Mouse (Mus musculus) ES-E14 (cell line): ENCODE data around the gene 1700069L16Rik. TPM values are rescaled to one million over a fixed set of nuclear protein-coding genes. Genes with fewer than 3 reads are reported as not detected.

Source experiments
- DNase-seq: peaks from one replicate; pipeline ENCODE4 v3.0.0-alpha.2; 2013; ENCODE audit warnings: low read depth, low spot score
- H3K27ac ChIP-seq: 2 replicates; pipeline ENCODE4 v1.5.1; 2012; ENCODE audit warnings: low read depth, mild to moderate bottlenecking, low read length, moderate library complexity, mixed read lengths; ENCODE audit not compliant: poor library complexity, insufficient read depth, severe bottlenecking
- H3K36me3 ChIP-seq: 2 replicates; pipeline ENCODE4 v1.6.1; 2012; ENCODE audit warnings: mild to moderate bottlenecking, low read length, moderate library complexity, mixed read lengths; ENCODE audit not compliant: control insufficient read depth, poor library complexity, insufficient read depth, severe bottlenecking
- H3K4me1 ChIP-seq, 2 experiments: fragments of 150-350 bp in 1 of 2; sonication (generic) in 1 of 2; 2 replicates each; pipeline ENCODE4 v1.6.1; 2012; ENCODE audit warnings: low read length in 2 of 2, mild to moderate bottlenecking in 1 of 2, mixed read lengths in 1 of 2; ENCODE audit not compliant: control insufficient read depth in 2 of 2, insufficient read depth in 2 of 2, poor library complexity in 1 of 2
- H3K4me3 ChIP-seq, 2 experiments: fragments of 150-350 bp in 1 of 2; sonication (generic) in 1 of 2; 2 replicates each; pipeline ENCODE4 v1.5.1; 2012; ENCODE audit warnings: low read length in 2 of 2, low read depth in 1 of 2, mild to moderate bottlenecking in 1 of 2, mixed read lengths in 1 of 2; ENCODE audit not compliant: insufficient read depth in 1 of 2, poor library complexity in 1 of 2, severe bottlenecking in 1 of 2
- H3K9ac ChIP-seq: 2 replicates; pipeline ENCODE4 v1.6.1; 2012; ENCODE audit warnings: low read depth, mild to moderate bottlenecking, low read length, mixed read lengths; ENCODE audit not compliant: poor library complexity, insufficient read depth, severe bottlenecking
- H3K9me3 ChIP-seq: fragments of 150-350 bp; sonication (generic); 2 replicates; pipeline ENCODE4 v1.6.1; 2012; ENCODE audit warnings: low read depth, mild to moderate bottlenecking, low read length; ENCODE audit not compliant: control insufficient read depth, insufficient read depth
- CHD2 ChIP-seq: IDR thresholded peaks from 2 replicates; pipeline ENCODE4 v1.6.1; 2014; ENCODE audit warnings: mild to moderate bottlenecking, low read depth, low read length, inconsistent platforms
- HCFC1 ChIP-seq: IDR thresholded peaks from 2 replicates; pipeline ENCODE4 v1.6.1; 2012; ENCODE audit warnings: low read length, inconsistent platforms, borderline replicate concordance; ENCODE audit not compliant: insufficient read depth
- MAFK ChIP-seq: IDR thresholded peaks from 2 replicates; pipeline ENCODE4 v1.6.1; 2014; ENCODE audit warnings: mild to moderate bottlenecking, low read depth, low read length, inconsistent platforms; ENCODE audit not compliant: insufficient read depth
- ZC3H11A ChIP-seq: IDR thresholded peaks from 2 replicates; pipeline ENCODE4 v1.6.1; 2012; ENCODE audit warnings: low read depth, mild to moderate bottlenecking, inconsistent platforms, low read length, borderline replicate concordance
- ZNF384 ChIP-seq: IDR thresholded peaks from 2 replicates; pipeline ENCODE4 v1.6.1; 2012; ENCODE audit warnings: low read depth, low read length, inconsistent platforms
- in situ Hi-C, 2 experiments: fragments of 600-800 bp; cut with MboI; formaldehyde crosslinking; loops; one replicate each; pipeline ENCODE4 v1.15.1; 2025; ENCODE audit warnings: low sequenced_read_pairs in 2 of 2, inconsistent platforms in 1 of 2; ENCODE audit not compliant: unreplicated experiment in 2 of 2
- total RNA-seq: library from RNA; depleted of rRNA; stranded (reverse); fragments of 300-350 nt; gene quantifications from 2 replicates; pipeline ENCODE4 v1.2.3, GENCODE M21; 2012

1700069L16Rik gene
- total RNA-seq, 1 experiment = not detected

DNA sequence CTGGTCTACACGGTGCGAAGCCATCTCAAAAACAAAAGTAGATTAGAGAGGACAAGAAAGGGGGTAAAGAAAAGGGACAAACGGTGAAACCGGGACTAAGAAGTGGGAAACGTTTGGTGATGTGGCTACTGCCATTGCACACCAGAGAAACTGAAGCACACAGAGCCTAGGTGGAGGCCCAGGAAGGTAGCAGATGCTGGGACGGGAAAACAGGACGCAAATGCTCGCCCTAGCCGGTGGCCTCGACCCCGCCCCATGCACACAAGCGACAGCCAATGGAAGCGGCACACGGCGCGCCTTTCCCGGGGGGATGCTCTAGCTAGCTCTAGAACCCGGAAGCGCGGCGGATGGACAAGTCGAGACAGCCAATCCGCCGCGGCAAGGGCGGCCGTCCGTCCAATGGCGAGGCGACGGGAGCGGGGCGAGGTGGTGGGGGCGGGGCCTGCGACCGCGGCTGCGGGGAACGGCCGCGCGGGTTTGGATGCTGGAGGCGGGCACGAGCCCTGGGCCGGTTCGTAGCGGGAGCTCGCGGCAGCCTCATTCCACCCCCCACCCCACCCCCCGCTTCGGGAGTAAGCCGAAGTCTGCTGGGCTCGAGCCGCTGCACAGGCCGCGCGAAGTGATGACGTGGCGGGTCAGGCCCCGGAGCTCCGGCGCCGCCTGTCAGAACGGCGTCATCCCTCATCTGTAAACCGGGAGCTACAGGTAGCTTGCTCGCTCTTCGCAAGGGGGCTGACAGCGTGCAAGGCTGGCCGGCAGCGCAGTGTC, 11.0 kb upstream of the 1700069L16Rik start, which contains the start of gene Ficd:
Gene Ficd, plus strand, starts transcription at position 459 of the 768 bp plus-strand sequence.
- Histone ChIP-seq H3K36me3 (peaks cover 12% of the 10 kb centered on the region; the same call in 1 of the 2 replicates), H3K9me3 (no peaks in the 10 kb centered on the region), H3K4me1 (peaks cover 0 to 9% of the 10 kb centered on the region in 2 experiments; a peak in 1 of 4 replicates), H3K9ac (peak within 1 kb of the TSS; percentile 89), H3K4me3 (peak within 1 kb of the TSS; percentile 88 to 97), H3K27ac (peak within 1 kb of the TSS; percentile 87)
- in situ Hi-C loops = no loop called here
- DNase-seq = peak; percentile 96
- TF ChIP-seq CHD2 = peak; percentile 61
- TF ChIP-seq ZNF384 = no peak
- TF ChIP-seq ZC3H11A = 0 out of 2 replicates have a peak, but pooled peaks have one; percentile 2
- no peak for TF ChIP-seq MAFK
- TF ChIP-seq HCFC1 = peak; percentile 74

DNA sequence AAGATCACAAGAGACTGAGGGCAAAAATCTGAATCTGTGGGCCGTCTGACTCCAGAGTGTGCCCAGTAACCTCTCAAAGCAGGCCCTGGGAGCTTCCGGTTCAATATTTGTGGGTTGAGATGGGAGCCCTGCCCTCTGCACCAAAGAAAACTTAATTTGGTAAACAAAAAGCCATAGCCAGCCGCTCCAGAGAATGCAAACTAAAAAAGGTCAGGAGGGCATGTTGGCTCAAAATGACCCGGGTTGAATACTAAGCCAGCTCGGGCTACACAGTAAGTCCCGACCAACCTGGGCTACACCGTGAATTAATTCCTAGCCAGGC, 10.4 kb upstream of the 1700069L16Rik start:
- in situ Hi-C loops = no loop called here

DNA sequence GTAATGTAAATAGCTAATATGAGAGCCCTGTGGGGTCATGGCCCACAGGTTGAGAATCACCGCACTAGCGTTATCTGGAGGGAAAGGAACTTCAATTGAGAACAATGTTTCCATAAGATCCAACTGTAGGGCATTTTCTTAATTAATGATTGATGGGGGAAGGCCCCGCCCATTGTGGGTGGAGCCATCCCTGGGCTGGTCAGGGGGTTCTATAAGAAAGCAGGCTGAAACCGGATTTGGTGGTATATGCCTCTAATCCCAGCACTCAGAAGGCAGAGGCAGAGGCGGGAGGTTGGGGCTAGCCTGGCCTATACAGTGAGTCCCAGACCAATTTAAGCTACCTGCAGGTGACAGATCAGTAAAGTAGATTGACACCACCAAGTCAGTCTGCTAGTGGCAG, 9.8 kb upstream of the 1700069L16Rik start:
- H3K9me3 ChIP-seq = no peaks in the 10 kb centered on the region
- DNase-seq = no peak
- in situ Hi-C loops = no loop called here

More for the DNA sequence above, 10.4 kb upstream of the 1700069L16Rik start:
- Histone ChIP-seq H3K4me3 (peak overlapping the region; percentile 53 to 97), H3K9ac (peak overlapping the region; percentile 77), H3K4me1 (peaks cover 0 to 11% of the 10 kb centered on the region in 2 experiments; a peak in 1 of 4 replicates), H3K27ac (peak overlapping the region; percentile 87), H3K9me3 (no peaks in the 10 kb centered on the region), H3K36me3 (peaks cover 11% of the 10 kb centered on the region; the same call in 1 of the 2 replicates)
- TF ChIP-seq ZC3H11A (no peak), ZNF384 (no peak), HCFC1 (no peak), MAFK (no peak)
- DNase-seq = no peak

DNA sequence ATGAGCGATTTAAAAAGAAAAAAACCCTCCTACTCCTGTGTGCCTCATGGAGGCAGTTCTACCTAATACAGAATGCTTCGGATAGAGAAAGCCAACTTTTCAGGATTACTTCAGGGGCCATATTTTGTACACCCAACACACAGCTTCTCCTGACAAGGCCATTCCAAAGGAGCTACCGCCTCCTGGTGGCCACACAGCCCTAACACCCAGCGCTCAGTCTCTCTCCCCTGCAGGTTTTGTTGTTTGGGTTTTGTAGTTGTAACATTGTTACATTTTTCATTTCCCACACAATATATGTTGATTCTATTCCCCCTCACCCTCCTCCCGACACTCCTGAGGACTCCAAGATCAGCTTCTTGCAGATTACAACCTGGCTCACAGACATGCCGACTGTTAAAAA, 7.6 kb upstream of the 1700069L16Rik start:
- TF ChIP-seq ZC3H11A = peak; percentile 99
- no peak for TF ChIP-seq CHD2
- Histone ChIP-seq H3K4me1 (peaks cover 0 to 7% of the 10 kb centered on the region in 2 experiments; a peak in 1 of 4 replicates), H3K36me3 (no peaks in the 10 kb centered on the region; the same call in 1 of the 2 replicates), H3K9me3 (no peaks in the 10 kb centered on the region), H3K9ac (no peak overlapping the region), H3K4me3 (no peak overlapping the region), H3K27ac (no peak overlapping the region)
- in situ Hi-C loops = no loop called here
- peak; percentile 53 for DNase-seq

More for the DNA sequence above, 9.8 kb upstream of the 1700069L16Rik start:
- Histone ChIP-seq H3K4me3 (peak overlapping the region in 1 of 2 experiments; percentile 97; a peak in 1 of 4 replicates), H3K27ac (peak overlapping the region; percentile 87), H3K9ac (peak overlapping the region; percentile 77), H3K4me1 (peaks cover 0 to 11% of the 10 kb centered on the region in 2 experiments; a peak in 1 of 4 replicates), H3K36me3 (peaks cover 11% of the 10 kb centered on the region; the same call in 1 of the 2 replicates)
- TF ChIP-seq ZC3H11A (no peak), ZNF384 (no peak), CHD2 (no peak), MAFK (no peak), HCFC1 (no peak)
